Mouse (Mus musculus): ENCODE data around the gene Msrb3. TPM values are rescaled to one million over a fixed set of nuclear protein-coding genes. Genes with fewer than 3 reads are reported as not detected.

Gene Msrb3
- polyA plus RNA-seq, 1 experiment from 2014 or later = 1.2 TPM

GRCm38 (mm10) chr10:120810832-120811571 lies 87.9 kb downstream of the Msrb3 start:
- Histone ChIP-seq H3K4me3 (ENCODE audit: low read depth, low read length) (no peak overlapping the region), H3K9ac (ENCODE audit: low read depth, low read length) (no peak overlapping the region), H3K4me2 (ENCODE audit: low read depth, low read length) (no peak overlapping the region), H3K9me3 (replicated peaks; ENCODE audit: control insufficient read depth, low read length) (no peaks in the 10 kb centered on the region), H3K27me3 (ENCODE audit: control insufficient read depth, insufficient read depth, low read depth, low read length) (no peaks in the 10 kb centered on the region), H3K27ac (ENCODE audit: low read length) (no peak overlapping the region), H3K4me1 (ENCODE audit: control insufficient read depth, low read depth, low read length) (no peaks in the 10 kb centered on the region; the same call in 1 of the 2 replicates), H3K36me3 (ENCODE audit: control insufficient read depth, insufficient read depth) (no peaks in the 10 kb centered on the region)
- 41% methylated on average over 4 of the region's 4 CpGs for WGBS (ENCODE audit: insufficient replicate concordance)
- no peak for ATAC-seq (ENCODE audit: low read depth)

GRCm38 (mm10) chr10:120810053-120810696 lies 88.7 kb downstream of the Msrb3 start:
- no peak for ATAC-seq (ENCODE audit: low read depth)
- Histone ChIP-seq H3K4me1 (ENCODE audit: control insufficient read depth, low read depth, low read length) (no peaks in the 10 kb centered on the region; the same call in 1 of the 2 replicates), H3K4me3 (ENCODE audit: low read depth, low read length) (no peak overlapping the region), H3K27ac (ENCODE audit: low read length) (no peak overlapping the region), H3K9me3 (replicated peaks; ENCODE audit: control insufficient read depth, low read length) (no peaks in the 10 kb centered on the region), H3K27me3 (ENCODE audit: control insufficient read depth, insufficient read depth, low read depth, low read length) (no peaks in the 10 kb centered on the region), H3K36me3 (ENCODE audit: control insufficient read depth, insufficient read depth) (no peaks in the 10 kb centered on the region), H3K4me2 (ENCODE audit: low read depth, low read length) (no peak overlapping the region), H3K9ac (ENCODE audit: low read depth, low read length) (no peak overlapping the region)
- 48% methylated on average over 14 of the region's 14 CpGs for WGBS (ENCODE audit: insufficient replicate concordance)

GRCm38 (mm10) chr10:120808167-120808566 lies 90.7 kb downstream of the Msrb3 start:
- H3K27ac ChIP-seq (ENCODE audit: low read length) = no peak overlapping the region
- no peaks in the 10 kb centered on the region; the same call in 1 of the 2 replicates for H3K4me1 ChIP-seq (ENCODE audit: control insufficient read depth, low read depth, low read length)
- H3K27me3 ChIP-seq (ENCODE audit: control insufficient read depth, insufficient read depth, low read depth, low read length) = no peaks in the 10 kb centered on the region
- 59% methylated on average over 4 of the region's 4 CpGs for whole genome bisulfite sequencing (ENCODE audit: insufficient replicate concordance)
- H3K4me3 ChIP-seq (ENCODE audit: low read depth, low read length) = no peak overlapping the region
- no peaks in the 10 kb centered on the region for H3K9me3 ChIP-seq (replicated peaks; ENCODE audit: control insufficient read depth, low read length)
- no peaks in the 10 kb centered on the region for H3K36me3 ChIP-seq (ENCODE audit: control insufficient read depth, insufficient read depth)
- H3K9ac ChIP-seq (ENCODE audit: low read depth, low read length) = no peak overlapping the region
- H3K4me2 ChIP-seq (ENCODE audit: low read depth, low read length) = no peak overlapping the region
- ATAC-seq (ENCODE audit: low read depth) = no peak

- WGBS (ENCODE audit: insufficient replicate concordance) = 48% methylated on average over 6 of the region's 6 CpGs
- Histone ChIP-seq H3K27me3 (ENCODE audit: control insufficient read depth, insufficient read depth, low read depth, low read length) (no peaks in the 10 kb centered on the region), H3K9me3 (replicated peaks; ENCODE audit: control insufficient read depth, low read length) (no peaks in the 10 kb centered on the region), H3K4me2 (ENCODE audit: low read depth, low read length) (no peak overlapping the region), H3K4me3 (ENCODE audit: low read depth, low read length) (no peak overlapping the region), H3K36me3 (ENCODE audit: control insufficient read depth, insufficient read depth) (no peaks in the 10 kb centered on the region), H3K9ac (ENCODE audit: low read depth, low read length) (no peak overlapping the region), H3K27ac (ENCODE audit: low read length) (no peak overlapping the region), H3K4me1 (ENCODE audit: control insufficient read depth, low read depth, low read length) (no peaks in the 10 kb centered on the region)
- ATAC-seq (ENCODE audit: low read depth) = no peak
These were observed 97.8 kb downstream of the Msrb3 start for GRCm38 (mm10) chr10:120801127-120801526.

- Histone ChIP-seq H3K9me3 (replicated peaks; ENCODE audit: control insufficient read depth, low read length) (no peaks in the 10 kb centered on the region), H3K27ac (ENCODE audit: low read length) (no peak overlapping the region), H3K36me3 (ENCODE audit: control insufficient read depth, insufficient read depth) (no peaks in the 10 kb centered on the region), H3K4me1 (ENCODE audit: control insufficient read depth, low read depth, low read length) (no peaks in the 10 kb centered on the region), H3K27me3 (ENCODE audit: control insufficient read depth, insufficient read depth, low read depth, low read length) (no peaks in the 10 kb centered on the region), H3K4me3 (ENCODE audit: low read depth, low read length) (no peak overlapping the region), H3K9ac (ENCODE audit: low read depth, low read length) (no peak overlapping the region), H3K4me2 (ENCODE audit: low read depth, low read length) (no peak overlapping the region)
- no peak for ATAC-seq (ENCODE audit: low read depth)
- 51% methylated on average over 6 of the region's 6 CpGs for WGBS (ENCODE audit: insufficient replicate concordance)
These were observed 99.4 kb downstream of the Msrb3 start for GRCm38 (mm10) chr10:120799479-120799878.

- Histone ChIP-seq H3K4me3 (ENCODE audit: low read depth, low read length) (no peak overlapping the region), H3K4me1 (ENCODE audit: control insufficient read depth, low read depth, low read length) (no peaks in the 10 kb centered on the region; the same call in 1 of the 2 replicates), H3K36me3 (ENCODE audit: control insufficient read depth, insufficient read depth) (no peaks in the 10 kb centered on the region), H3K4me2 (ENCODE audit: low read depth, low read length) (no peak overlapping the region), H3K9ac (ENCODE audit: low read depth, low read length) (no peak overlapping the region), H3K27ac (ENCODE audit: low read length) (no peak overlapping the region), H3K9me3 (replicated peaks; ENCODE audit: control insufficient read depth, low read length) (no peaks in the 10 kb centered on the region), H3K27me3 (ENCODE audit: control insufficient read depth, insufficient read depth, low read depth, low read length) (no peaks in the 10 kb centered on the region)
- ATAC-seq (ENCODE audit: low read depth) = no peak
- 29% methylated on average over 4 of the region's 4 CpGs for WGBS (ENCODE audit: insufficient replicate concordance)
These were observed 102.2 kb downstream of the Msrb3 start for GRCm38 (mm10) chr10:120796749-120797148.

GRCm38 (mm10) chr10:120794391-120794817 lies 104.5 kb downstream of the Msrb3 start:
- Histone ChIP-seq H3K27ac (ENCODE audit: low read length) (no peak overlapping the region), H3K9ac (ENCODE audit: low read depth, low read length) (no peak overlapping the region), H3K27me3 (ENCODE audit: control insufficient read depth, insufficient read depth, low read depth, low read length) (no peaks in the 10 kb centered on the region), H3K4me3 (ENCODE audit: low read depth, low read length) (no peak overlapping the region), H3K4me1 (ENCODE audit: control insufficient read depth, low read depth, low read length) (no peaks in the 10 kb centered on the region; the same call in 1 of the 2 replicates), H3K36me3 (ENCODE audit: control insufficient read depth, insufficient read depth) (no peaks in the 10 kb centered on the region), H3K9me3 (replicated peaks; ENCODE audit: control insufficient read depth, low read length) (no peaks in the 10 kb centered on the region), H3K4me2 (ENCODE audit: low read depth, low read length) (no peak overlapping the region)
- ATAC-seq (ENCODE audit: low read depth) = no peak
- WGBS (ENCODE audit: insufficient replicate concordance) = 10% methylated on average over 13 of the region's 13 CpGs

GRCm38 (mm10) chr10:120792191-120792765 lies 106.6 kb downstream of the Msrb3 start:
- 33% methylated on average over 11 of the region's 11 CpGs for WGBS (ENCODE audit: insufficient replicate concordance)
- Histone ChIP-seq H3K4me2 (ENCODE audit: low read depth, low read length) (no peak overlapping the region), H3K9ac (ENCODE audit: low read depth, low read length) (no peak overlapping the region), H3K4me3 (ENCODE audit: low read depth, low read length) (no peak overlapping the region), H3K4me1 (ENCODE audit: control insufficient read depth, low read depth, low read length) (no peaks in the 10 kb centered on the region; the same call in 1 of the 2 replicates), H3K27me3 (ENCODE audit: control insufficient read depth, insufficient read depth, low read depth, low read length) (no peaks in the 10 kb centered on the region), H3K36me3 (ENCODE audit: control insufficient read depth, insufficient read depth) (no peaks in the 10 kb centered on the region), H3K27ac (ENCODE audit: low read length) (no peak overlapping the region), H3K9me3 (replicated peaks; ENCODE audit: control insufficient read depth, low read length) (no peaks in the 10 kb centered on the region)
- ATAC-seq (ENCODE audit: low read depth) = no peak

GRCm38 (mm10) chr10:120791438-120791837 lies 107.5 kb downstream of the Msrb3 start:
- ATAC-seq (ENCODE audit: low read depth) = no peak
- Histone ChIP-seq H3K27ac (ENCODE audit: low read length) (no peak overlapping the region), H3K9me3 (replicated peaks; ENCODE audit: control insufficient read depth, low read length) (no peaks in the 10 kb centered on the region), H3K9ac (ENCODE audit: low read depth, low read length) (no peak overlapping the region), H3K27me3 (ENCODE audit: control insufficient read depth, insufficient read depth, low read depth, low read length) (no peaks in the 10 kb centered on the region), H3K4me3 (ENCODE audit: low read depth, low read length) (no peak overlapping the region), H3K4me1 (ENCODE audit: control insufficient read depth, low read depth, low read length) (no peaks in the 10 kb centered on the region; the same call in 1 of the 2 replicates), H3K4me2 (ENCODE audit: low read depth, low read length) (no peak overlapping the region), H3K36me3 (ENCODE audit: control insufficient read depth, insufficient read depth) (no peaks in the 10 kb centered on the region)
- WGBS (ENCODE audit: insufficient replicate concordance) = 77% methylated on average over 11 of the region's 11 CpGs
